Mouse (Mus musculus): Measurements from ENCODE around the gene Slc15a3. TPM values are rescaled to one million over a fixed set of nuclear protein-coding genes. Genes with fewer than 3 reads are reported as not detected.

Gene Slc15a3
- polyA plus RNA-seq, 1 experiment from 2014 or later = 0.53 TPM

DNA sequence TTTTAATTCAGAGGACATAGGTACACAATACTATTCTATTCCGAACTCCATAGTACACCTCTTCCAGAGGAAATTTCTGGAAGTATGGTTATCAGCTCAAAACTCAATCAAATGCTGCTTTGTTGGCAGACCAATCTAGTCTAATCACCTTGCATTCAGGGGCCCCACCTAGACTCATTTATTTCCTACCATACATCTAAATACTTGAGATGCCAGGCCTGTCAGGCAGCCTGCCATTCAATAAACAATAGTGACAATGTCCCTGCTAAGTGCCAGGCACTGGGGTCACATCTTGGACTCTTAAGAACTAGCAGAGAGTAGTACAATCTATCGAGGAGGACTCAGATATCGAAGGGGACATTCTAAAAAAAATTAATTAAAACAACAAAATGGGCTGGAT, 52.7 kb downstream of the Slc15a3 start:
- 88% methylated on average over 3 of the region's 3 CpGs for WGBS
- no peak for ATAC-seq (replicated peaks; ENCODE audit: low FRiP score, low TSS enrichment, low read depth)

DNA sequence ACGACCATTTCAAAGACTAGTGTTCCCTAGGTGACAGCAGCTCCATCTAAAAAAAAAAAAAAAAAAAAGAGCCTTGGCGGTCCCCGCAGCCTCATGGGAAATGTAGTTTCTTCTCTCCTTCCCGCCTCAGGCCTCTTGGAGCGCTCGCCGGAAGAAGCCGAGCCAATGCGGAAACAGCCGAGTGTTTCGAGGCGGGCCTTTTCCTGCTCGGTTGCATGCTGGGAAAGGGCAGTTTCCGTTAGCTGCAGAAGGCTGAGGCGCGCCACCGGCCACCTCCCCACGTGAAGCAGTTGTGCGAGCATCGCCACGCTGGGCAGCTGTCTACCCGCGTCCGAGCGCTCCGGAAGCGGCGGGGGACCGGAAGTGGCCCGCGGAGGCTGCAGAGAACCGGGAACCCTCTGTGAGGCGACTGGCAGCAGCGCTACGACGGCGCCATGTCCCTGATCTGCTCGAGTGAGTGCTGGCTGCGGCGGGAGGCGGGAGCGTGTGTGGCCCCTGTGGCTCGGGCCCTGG, 55.5 kb downstream of the Slc15a3 start, which contains the start of gene Prpf19:
Gene Prpf19, plus strand, starts transcription at position 216 of the 513 bp plus-strand sequence.
- DNase-seq (ENCODE audit: low spot score) (peak; percentile 97), ATAC-seq (replicated peaks; ENCODE audit: low FRiP score, low TSS enrichment, low read depth) (peak; percentile 95)
- Histone ChIP-seq H3K4me1 (replicated peaks; ENCODE audit: control insufficient read depth, insufficient read depth, low read length) (peaks cover 11% of the 10 kb centered on the region), H3K4me2 (ENCODE audit: low read length) (peak within 1 kb of the TSS; percentile 88), H3K9ac (ENCODE audit: low read length) (peak within 1 kb of the TSS; percentile 81), H3K4me3 (ENCODE audit: low read depth, low read length) (peak within 1 kb of the TSS; percentile 73), H3K9me3 (ENCODE audit: control insufficient read depth, low read length) (no peaks in the 10 kb centered on the region), H3K27me3 (replicated peaks; ENCODE audit: control insufficient read depth, insufficient read depth, low read length) (no peaks in the 10 kb centered on the region), H3K36me3 (ENCODE audit: control insufficient read depth, insufficient read depth, low read length) (peaks cover 29% of the 10 kb centered on the region), H3K27ac (ENCODE audit: low read depth) (peak within 1 kb of the TSS; percentile 88)
- under 1% methylated on average over 43 of the region's 43 CpGs for WGBS

More for the DNA sequence above, 52.7 kb downstream of the Slc15a3 start:
- H3K9me3 ChIP-seq (ENCODE audit: control insufficient read depth, low read length) = no peaks in the 10 kb centered on the region
- H3K36me3 ChIP-seq (ENCODE audit: control insufficient read depth, insufficient read depth, low read length) = no peaks in the 10 kb centered on the region; the same call in 1 of the 2 replicates
- H3K27me3 ChIP-seq (replicated peaks; ENCODE audit: control insufficient read depth, insufficient read depth, low read length) = no peaks in the 10 kb centered on the region
- H3K27ac ChIP-seq (ENCODE audit: low read depth) = no peak overlapping the region
- H3K4me3 ChIP-seq (ENCODE audit: low read depth, low read length) = no peak overlapping the region
- peaks cover 11% of the 10 kb centered on the region for H3K4me1 ChIP-seq (replicated peaks; ENCODE audit: control insufficient read depth, insufficient read depth, low read length)
- DNase-seq (ENCODE audit: low spot score) = no peak
- H3K4me2 ChIP-seq (ENCODE audit: low read length) = no peak overlapping the region
- no peak overlapping the region for H3K9ac ChIP-seq (ENCODE audit: low read length)

- no peaks in the 10 kb centered on the region for H3K9me3 ChIP-seq (ENCODE audit: control insufficient read depth, low read length)
- H3K27me3 ChIP-seq (replicated peaks; ENCODE audit: control insufficient read depth, insufficient read depth, low read length) = no peaks in the 10 kb centered on the region
- H3K9ac ChIP-seq (ENCODE audit: low read length) = peak overlapping the region; percentile 81
- H3K27ac ChIP-seq (ENCODE audit: low read depth) = peak overlapping the region; percentile 88
- peaks cover 11% of the 10 kb centered on the region for H3K4me1 ChIP-seq (replicated peaks; ENCODE audit: control insufficient read depth, insufficient read depth, low read length)
- WGBS = under 1% methylated on average over 16 of the region's 16 CpGs
- H3K4me3 ChIP-seq (ENCODE audit: low read depth, low read length) = peak overlapping the region; percentile 73
- no peak; the same call in 1 of the 2 replicates for ATAC-seq (replicated peaks; ENCODE audit: low FRiP score, low TSS enrichment, low read depth)
- peaks cover 35% of the 10 kb centered on the region for H3K36me3 ChIP-seq (ENCODE audit: control insufficient read depth, insufficient read depth, low read length)
- H3K4me2 ChIP-seq (ENCODE audit: low read length) = peak overlapping the region; percentile 88
- DNase-seq (ENCODE audit: low spot score) = no peak
Observed at GRCm38 (mm10) chr19:10895708-10896107, 56.2 kb downstream of the Slc15a3 start.

DNA sequence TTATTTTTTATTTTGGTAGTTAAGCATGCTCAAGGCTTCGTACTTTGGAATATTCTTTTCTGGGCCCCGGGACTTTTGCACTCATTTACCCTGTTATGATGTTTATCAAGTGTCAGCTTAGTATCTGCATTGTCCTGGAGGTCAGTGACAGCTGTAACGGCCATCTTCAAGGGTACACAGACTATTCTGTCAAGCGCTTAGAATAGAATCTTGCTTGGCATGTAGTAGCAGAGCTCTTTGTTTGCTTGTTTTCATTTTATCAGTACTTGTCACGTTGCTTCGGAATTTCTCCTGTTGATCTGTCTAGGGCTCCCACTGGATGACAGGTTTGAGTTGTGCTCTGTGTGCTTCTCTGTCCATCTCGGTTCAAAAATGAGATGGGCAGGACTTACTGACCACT, 57.3 kb downstream of the Slc15a3 start:
- ATAC-seq (replicated peaks; ENCODE audit: low FRiP score, low TSS enrichment, low read depth) = no peak
- Histone ChIP-seq H3K4me2 (ENCODE audit: low read length) (peak overlapping the region; percentile 88), H3K36me3 (ENCODE audit: control insufficient read depth, insufficient read depth, low read length) (peaks cover 46% of the 10 kb centered on the region), H3K4me3 (ENCODE audit: low read depth, low read length) (peak overlapping the region; percentile 73; the same call in 1 of the 2 replicates), H3K4me1 (replicated peaks; ENCODE audit: control insufficient read depth, insufficient read depth, low read length) (peaks cover 11% of the 10 kb centered on the region), H3K9me3 (ENCODE audit: control insufficient read depth, low read length) (no peaks in the 10 kb centered on the region), H3K27me3 (replicated peaks; ENCODE audit: control insufficient read depth, insufficient read depth, low read length) (no peaks in the 10 kb centered on the region), H3K27ac (ENCODE audit: low read depth) (no peak overlapping the region), H3K9ac (ENCODE audit: low read length) (peak overlapping the region; percentile 81)
- 74% methylated on average over 7 of the region's 7 CpGs for WGBS
- DNase-seq (ENCODE audit: low spot score) = no peak

GRCm38 (mm10) chr19:10897491-10897890, 58.0 kb downstream of the Slc15a3 start:
- Histone ChIP-seq H3K9ac (ENCODE audit: low read length) (no peak overlapping the region), H3K36me3 (ENCODE audit: control insufficient read depth, insufficient read depth, low read length) (peaks cover 53% of the 10 kb centered on the region), H3K4me2 (ENCODE audit: low read length) (no peak overlapping the region), H3K27ac (ENCODE audit: low read depth) (no peak overlapping the region), H3K4me1 (replicated peaks; ENCODE audit: control insufficient read depth, insufficient read depth, low read length) (peaks cover 11% of the 10 kb centered on the region), H3K4me3 (ENCODE audit: low read depth, low read length) (no peak overlapping the region), H3K9me3 (ENCODE audit: control insufficient read depth, low read length) (no peaks in the 10 kb centered on the region), H3K27me3 (replicated peaks; ENCODE audit: control insufficient read depth, insufficient read depth, low read length) (no peaks in the 10 kb centered on the region)
- DNase-seq (ENCODE audit: low spot score) (no peak), ATAC-seq (replicated peaks; ENCODE audit: low FRiP score, low TSS enrichment, low read depth) (no peak)
- 81% methylated on average over 8 of the region's 8 CpGs for WGBS

GRCm38 (mm10) chr19:10900315-10900714, 60.8 kb downstream of the Slc15a3 start:
- H3K9ac ChIP-seq (ENCODE audit: low read length) = no peak overlapping the region
- peaks cover 79% of the 10 kb centered on the region for H3K36me3 ChIP-seq (ENCODE audit: control insufficient read depth, insufficient read depth, low read length)
- H3K27ac ChIP-seq (ENCODE audit: low read depth) = no peak overlapping the region
- H3K9me3 ChIP-seq (ENCODE audit: control insufficient read depth, low read length) = no peaks in the 10 kb centered on the region
- 85% methylated on average over 6 of the region's 6 CpGs for WGBS
- DNase-seq (ENCODE audit: low spot score) (no peak), ATAC-seq (replicated peaks; ENCODE audit: low FRiP score, low TSS enrichment, low read depth) (no peak)
- H3K27me3 ChIP-seq (replicated peaks; ENCODE audit: control insufficient read depth, insufficient read depth, low read length) = no peaks in the 10 kb centered on the region
- no peak overlapping the region for H3K4me2 ChIP-seq (ENCODE audit: low read length)
- no peak overlapping the region for H3K4me3 ChIP-seq (ENCODE audit: low read depth, low read length)
- peaks cover 22% of the 10 kb centered on the region for H3K4me1 ChIP-seq (replicated peaks; ENCODE audit: control insufficient read depth, insufficient read depth, low read length)

DNA sequence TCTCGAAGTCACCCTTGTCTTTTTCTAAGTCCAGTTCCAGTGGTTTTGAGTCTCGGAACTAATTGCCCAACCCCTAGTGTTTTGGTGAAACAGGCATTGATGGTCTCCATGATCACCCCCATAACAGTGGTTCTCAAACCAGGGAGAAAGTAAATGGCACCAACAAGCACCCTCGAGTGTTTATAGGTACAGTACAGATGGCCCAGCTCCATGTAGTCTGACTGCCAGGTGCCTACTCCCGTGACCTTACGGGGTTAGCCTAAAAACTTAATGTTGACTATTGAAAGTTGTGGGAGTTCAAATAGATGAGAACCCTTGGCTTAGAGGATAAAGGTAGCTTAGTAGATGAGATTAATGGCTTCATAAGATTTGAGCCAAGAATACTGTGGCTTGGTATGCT, 61.5 kb downstream of the Slc15a3 start:
- peaks cover 86% of the 10 kb centered on the region for H3K36me3 ChIP-seq (ENCODE audit: control insufficient read depth, insufficient read depth, low read length)
- no peak for ATAC-seq (replicated peaks; ENCODE audit: low FRiP score, low TSS enrichment, low read depth)
- H3K4me2 ChIP-seq (ENCODE audit: low read length) = no peak overlapping the region
- no peak overlapping the region for H3K4me3 ChIP-seq (ENCODE audit: low read depth, low read length)
- DNase-seq (ENCODE audit: low spot score) = no peak
- H3K27ac ChIP-seq (ENCODE audit: low read depth) = no peak overlapping the region
- no peaks in the 10 kb centered on the region for H3K9me3 ChIP-seq (ENCODE audit: control insufficient read depth, low read length)
- no peak overlapping the region for H3K9ac ChIP-seq (ENCODE audit: low read length)
- 88% methylated on average over 5 of the region's 5 CpGs for WGBS
- no peaks in the 10 kb centered on the region for H3K27me3 ChIP-seq (replicated peaks; ENCODE audit: control insufficient read depth, insufficient read depth, low read length)
- peaks cover 28% of the 10 kb centered on the region for H3K4me1 ChIP-seq (replicated peaks; ENCODE audit: control insufficient read depth, insufficient read depth, low read length)

GRCm38 (mm10) chr19:10904512-10904911, 65.0 kb downstream of the Slc15a3 start:
- 67% methylated on average over 5 of the region's 5 CpGs for WGBS
- DNase-seq (ENCODE audit: low spot score) (no peak), ATAC-seq (replicated peaks; ENCODE audit: low FRiP score, low TSS enrichment, low read depth) (no peak)
- Histone ChIP-seq H3K9ac (ENCODE audit: low read length) (no peak overlapping the region), H3K27ac (ENCODE audit: low read depth) (peak overlapping the region; percentile 88; the same call in 1 of the 2 replicates), H3K4me2 (ENCODE audit: low read length) (no peak overlapping the region), H3K4me3 (ENCODE audit: low read depth, low read length) (no peak overlapping the region), H3K36me3 (ENCODE audit: control insufficient read depth, insufficient read depth, low read length) (peaks cover 82% of the 10 kb centered on the region), H3K9me3 (ENCODE audit: control insufficient read depth, low read length) (no peaks in the 10 kb centered on the region), H3K4me1 (replicated peaks; ENCODE audit: control insufficient read depth, insufficient read depth, low read length) (peaks cover 31% of the 10 kb centered on the region), H3K27me3 (replicated peaks; ENCODE audit: control insufficient read depth, insufficient read depth, low read length) (no peaks in the 10 kb centered on the region)

Data from intestine, embryonic 14.5 days (tissue).